Mouse (Mus musculus) heart, embryonic 11.5 days (tissue): ENCODE measurements around the gene Smagp. TPM values are rescaled to one million over a fixed set of nuclear protein-coding genes. Genes with fewer than 3 reads are reported as not detected.
A peak's percentile ranks its signal among the peaks of the same experiment; 100 is the strongest.

Source experiments
- ATAC-seq: fragments of 200-750 bp; cut with Nextera tagmentation; replicated peaks from 2 replicates; pipeline ENCODE4 v1.8.0; 2017; ENCODE audit warnings: moderate library complexity; ENCODE audit not compliant: insufficient number of reproducible peaks, low FRiP score, low TSS enrichment
- H3K27ac ChIP-seq: fragments of 300-500 bp; sonication (generic); 2 replicates; pipeline ENCODE4 v1.5.1; 2014; ENCODE audit warnings: mild to moderate bottlenecking, low read depth, low read length
- H3K27me3 ChIP-seq: fragments of 300-500 bp; sonication (generic); 2 replicates; pipeline ENCODE4 v1.6.1; 2014; ENCODE audit warnings: mild to moderate bottlenecking, low read length, mixed read lengths; ENCODE audit not compliant: control insufficient read depth, insufficient read depth
- H3K36me3 ChIP-seq: fragments of 300-500 bp; sonication (generic); 2 replicates; pipeline ENCODE4 v1.6.1; 2014; ENCODE audit warnings: mild to moderate bottlenecking, low read length, moderate library complexity, mixed read lengths; ENCODE audit not compliant: control insufficient read depth, insufficient read depth
- H3K4me1 ChIP-seq: fragments of 300-500 bp; sonication (generic); 2 replicates; pipeline ENCODE4 v1.6.1; 2014; ENCODE audit warnings: low read length; ENCODE audit not compliant: control insufficient read depth, insufficient read depth
- H3K4me2 ChIP-seq: fragments of 300-500 bp; sonication (generic); 2 replicates; pipeline ENCODE4 v1.6.1; 2014; ENCODE audit warnings: mild to moderate bottlenecking, moderate library complexity
- H3K4me3 ChIP-seq: fragments of 300-500 bp; sonication (generic); 2 replicates; pipeline ENCODE4 v1.5.1; 2014; ENCODE audit warnings: low read depth, low read length
- H3K9ac ChIP-seq: fragments of 300-500 bp; sonication (generic); 2 replicates; pipeline ENCODE4 v1.6.1; 2014; ENCODE audit warnings: mild to moderate bottlenecking, low read depth, low read length, moderate library complexity
- H3K9me3 ChIP-seq: fragments of 300-500 bp; sonication (generic); replicated peaks from 2 replicates; pipeline ENCODE4 v1.6.1; 2016; ENCODE audit warnings: low read length; ENCODE audit not compliant: control insufficient read depth
- WGBS: fragments of 180-500 bp; shearing (Covaris S2); extraction: QIAGEN DNeasy Blood & Tissue Kit; methylation state at CpG from one replicate; pipeline ENCODE4 v1.1.7; 2014; ENCODE audit not compliant: insufficient replicate concordance; 5-methylcytosine and 5-hydroxymethylcytosine counted together
- polyA plus RNA-seq: library from polyadenylated mRNA; unstranded; fragments of >200 nt; fragmentation: Nextera tagmentation; extraction: Ambion mirVana; gene quantifications from 2 replicates; pipeline ENCODE4 v1.2.1, GENCODE M21; 2014

The Smagp gene
- polyA plus RNA-seq, 1 experiment from 2014 or later, result 12.2 TPM

DNA sequence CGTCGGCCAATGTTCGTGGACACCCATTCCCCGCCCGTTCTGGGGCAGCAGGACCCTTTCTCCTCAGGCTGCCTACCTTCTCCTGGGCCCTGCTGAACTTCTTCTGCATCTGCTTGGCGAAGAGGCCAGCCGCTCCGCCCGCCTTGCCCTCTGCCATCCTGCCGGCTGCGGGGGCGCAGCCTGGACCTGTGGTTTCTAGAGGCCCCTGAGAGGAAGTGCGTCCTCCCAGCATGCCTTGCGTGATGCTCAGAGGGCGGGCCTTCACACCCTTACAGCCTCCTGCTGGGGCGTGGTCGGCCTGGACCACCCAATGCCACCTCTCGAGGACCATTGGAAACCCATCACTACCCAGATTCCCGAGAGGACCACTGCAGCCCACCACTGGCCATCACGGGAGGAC, 32.6 kb upstream of the Smagp start, which contains the start of gene Bin2:
TSS of gene Bin2 (minus strand) at position 217 of the 400 bp plus-strand sequence.
- no peak within 1 kb of the TSS for H3K4me3 ChIP-seq
- no peaks in the 10 kb centered on the region for H3K9me3 ChIP-seq
- 83% methylated on average over 20 of the region's 20 CpGs for WGBS
- H3K9ac ChIP-seq, result no peak within 1 kb of the TSS
- no peak within 1 kb of the TSS for H3K4me2 ChIP-seq
- H3K27me3 ChIP-seq, result no peaks in the 10 kb centered on the region
- peaks cover 23% of the 10 kb centered on the region for H3K4me1 ChIP-seq
- ATAC-seq, result no peak
- H3K27ac ChIP-seq, result no peak within 1 kb of the TSS
- H3K36me3 ChIP-seq, result no peaks in the 10 kb centered on the region

DNA sequence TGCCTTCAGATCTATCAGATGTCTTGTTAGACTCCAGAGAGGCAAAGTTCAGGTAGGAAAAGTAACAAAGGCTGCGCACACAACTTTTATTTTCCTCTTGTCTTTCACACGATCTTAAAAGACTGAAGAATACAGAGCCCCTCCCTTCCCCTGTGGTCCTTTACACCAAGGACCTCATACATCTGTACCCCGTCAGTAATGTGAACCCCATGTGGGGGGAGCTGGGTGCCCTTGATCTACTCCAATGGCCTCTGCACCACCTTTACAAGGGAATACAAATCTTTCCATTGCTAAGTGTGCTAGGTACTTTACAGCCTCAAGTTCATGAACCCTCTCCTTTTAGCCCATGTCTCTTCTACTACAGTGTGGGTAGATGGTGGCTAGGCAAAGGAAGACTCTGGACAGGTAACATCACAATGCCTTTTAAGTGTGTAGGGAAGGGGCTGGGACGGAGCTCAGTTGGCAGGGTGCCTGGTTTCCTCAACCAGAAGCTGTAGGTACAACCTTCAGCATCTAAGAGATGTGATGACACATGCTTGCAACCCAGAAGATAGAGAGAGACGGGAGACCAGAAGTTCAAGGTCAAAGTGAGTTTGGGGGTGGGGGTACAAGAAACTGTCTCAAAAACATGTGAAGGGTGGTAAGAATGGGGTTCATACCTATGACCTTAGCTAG, 31.3 kb upstream of the Smagp start:
- H3K9me3 ChIP-seq, result no peaks in the 10 kb centered on the region
- H3K4me3 ChIP-seq, result no peak overlapping the region
- H3K36me3 ChIP-seq, result no peaks in the 10 kb centered on the region
- ATAC-seq, result no peak
- H3K27me3 ChIP-seq, result no peaks in the 10 kb centered on the region; the same call in 1 of the 2 replicates
- no peak overlapping the region for H3K27ac ChIP-seq
- no peak overlapping the region for H3K4me2 ChIP-seq
- 65% methylated on average over 5 of the region's 5 CpGs for WGBS
- no peak overlapping the region for H3K9ac ChIP-seq
- H3K4me1 ChIP-seq, result peaks cover 11% of the 10 kb centered on the region; the same call in 1 of the 2 replicates

DNA sequence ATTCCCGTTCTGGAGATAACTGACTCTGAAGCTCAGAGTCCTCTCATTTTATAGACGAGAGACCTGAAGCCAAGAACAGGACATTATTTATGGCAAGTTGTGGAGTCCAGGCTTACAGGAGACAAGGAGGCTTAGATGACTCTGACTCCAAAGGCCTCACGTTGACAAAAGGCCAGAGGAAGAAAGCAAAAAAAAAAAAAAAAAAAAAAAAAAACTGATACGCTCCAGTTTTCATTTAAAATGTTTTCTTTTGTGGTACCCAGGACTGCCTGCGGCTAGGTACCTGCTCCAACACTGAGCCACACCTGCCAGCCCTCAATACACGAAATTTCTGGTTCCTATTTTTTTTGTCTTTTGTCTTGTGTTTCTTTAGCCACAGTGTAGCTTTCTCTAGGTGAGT, 30.7 kb upstream of the Smagp start:
- H3K27ac ChIP-seq, result no peak overlapping the region
- no peaks in the 10 kb centered on the region for H3K9me3 ChIP-seq
- H3K4me2 ChIP-seq, result no peak overlapping the region
- no peak for ATAC-seq
- WGBS, result 50% methylated on average over 6 of the region's 6 CpGs
- peaks cover 11% of the 10 kb centered on the region; the same call in 1 of the 2 replicates for H3K4me1 ChIP-seq
- no peak overlapping the region for H3K9ac ChIP-seq
- H3K27me3 ChIP-seq, result no peaks in the 10 kb centered on the region; the same call in 1 of the 2 replicates
- no peaks in the 10 kb centered on the region for H3K36me3 ChIP-seq
- no peak overlapping the region for H3K4me3 ChIP-seq

DNA sequence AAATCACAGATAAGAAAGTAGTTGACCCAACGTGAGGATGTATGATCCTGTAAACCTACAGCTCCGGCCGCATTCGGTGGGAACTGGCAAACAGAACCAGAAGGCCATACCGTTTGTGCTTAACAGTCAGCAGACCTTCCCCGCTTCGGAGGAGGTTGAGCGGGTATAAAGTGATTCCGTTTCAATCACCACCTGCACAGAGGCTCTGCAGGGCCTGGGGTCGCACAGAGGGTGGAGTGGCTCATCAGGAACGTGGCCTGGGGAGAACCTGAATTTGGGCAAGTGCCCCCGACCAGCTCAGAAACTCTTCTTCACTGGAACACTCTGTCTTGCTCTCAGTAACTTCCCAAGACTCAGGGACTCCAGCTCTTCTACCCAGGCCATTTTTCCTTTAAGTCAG, 30.1 kb upstream of the Smagp start:
- Histone ChIP-seq H3K27me3 (no peaks in the 10 kb centered on the region; the same call in 1 of the 2 replicates), H3K4me3 (no peak overlapping the region), H3K27ac (peak overlapping the region; percentile 32; the same call in 1 of the 2 replicates), H3K4me2 (peak overlapping the region; percentile 12; the same call in 1 of the 2 replicates), H3K36me3 (no peaks in the 10 kb centered on the region), H3K4me1 (peaks cover 11% of the 10 kb centered on the region; the same call in 1 of the 2 replicates), H3K9ac (no peak overlapping the region), H3K9me3 (no peaks in the 10 kb centered on the region)
- 10% methylated on average over 12 of the region's 12 CpGs for WGBS
- no peak for ATAC-seq

DNA sequence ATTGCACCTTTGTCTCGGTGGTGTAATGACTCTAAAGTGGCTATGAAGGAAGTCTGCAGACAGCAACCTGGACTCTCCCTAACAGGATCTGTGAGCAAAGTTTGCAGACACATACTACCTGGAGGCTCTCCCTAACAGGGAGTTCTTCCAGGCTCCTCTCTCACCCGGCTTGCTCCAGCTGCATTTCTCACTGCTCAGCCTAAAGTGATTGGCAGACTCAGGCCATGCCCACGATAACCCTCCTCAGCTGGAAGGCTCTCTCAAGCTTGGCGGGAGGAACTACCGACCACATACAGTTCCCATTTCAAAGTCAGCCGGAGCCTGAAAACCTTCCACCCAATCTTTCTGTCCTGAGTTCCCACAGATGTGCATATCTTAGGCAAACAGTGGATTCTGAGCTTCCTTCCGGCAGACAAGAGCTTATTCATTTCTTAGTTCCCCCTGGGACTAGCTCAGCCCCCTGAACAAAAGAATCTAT, 29.5 kb upstream of the Smagp start:
- H3K4me1 ChIP-seq, result peaks cover 11% of the 10 kb centered on the region; the same call in 1 of the 2 replicates
- H3K9me3 ChIP-seq, result no peaks in the 10 kb centered on the region
- ATAC-seq, result no peak
- 2% methylated on average over 7 of the region's 7 CpGs for WGBS
- H3K4me2 ChIP-seq, result peak overlapping the region; percentile 34
- H3K36me3 ChIP-seq, result no peaks in the 10 kb centered on the region
- no peaks in the 10 kb centered on the region; the same call in 1 of the 2 replicates for H3K27me3 ChIP-seq
- no peak overlapping the region for H3K9ac ChIP-seq
- H3K4me3 ChIP-seq, result no peak overlapping the region
- peak overlapping the region; percentile 32; the same call in 1 of the 2 replicates for H3K27ac ChIP-seq

DNA sequence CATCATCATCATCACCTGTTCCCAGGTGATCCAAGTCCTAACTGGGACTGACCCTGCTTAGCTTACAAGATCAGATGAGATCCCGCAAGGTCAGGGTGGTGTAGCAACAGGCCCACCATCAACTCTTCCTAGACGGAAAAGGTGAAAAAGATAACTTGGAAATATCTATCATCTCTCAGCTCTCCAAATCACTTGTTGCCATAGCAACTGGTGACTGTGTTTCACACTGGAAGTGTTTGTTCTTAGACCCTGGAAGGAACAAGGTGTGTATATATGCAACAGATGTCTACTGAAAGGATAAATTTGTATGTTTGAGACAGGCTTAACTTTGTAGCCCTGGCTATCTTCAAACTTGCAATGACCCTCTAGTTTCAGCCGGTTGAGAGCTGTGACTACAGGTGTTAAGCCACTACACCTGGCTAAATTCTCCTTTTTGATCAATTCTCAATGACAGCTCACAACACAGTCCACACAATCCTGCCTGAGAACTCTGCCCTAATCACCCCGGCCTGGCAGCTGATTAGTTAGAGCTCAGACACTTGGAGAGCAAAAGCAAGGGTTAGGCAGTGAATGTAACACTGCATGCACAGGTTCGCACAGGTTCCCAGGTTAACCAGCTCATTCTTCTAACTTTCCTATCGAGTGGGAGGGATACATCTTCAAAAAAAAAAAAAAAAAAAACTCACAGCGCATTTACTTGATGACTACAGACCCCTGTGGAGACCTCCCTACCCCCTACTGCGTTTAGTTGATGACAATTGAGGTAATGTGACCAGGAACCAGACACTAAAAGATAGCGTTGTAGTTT, 28.9 kb upstream of the Smagp start:
- peak overlapping the region; percentile 34; the same call in 1 of the 2 replicates for H3K4me2 ChIP-seq
- no peaks in the 10 kb centered on the region; the same call in 1 of the 2 replicates for H3K27me3 ChIP-seq
- H3K4me3 ChIP-seq, result no peak overlapping the region
- peaks cover 11% of the 10 kb centered on the region; the same call in 1 of the 2 replicates for H3K4me1 ChIP-seq
- H3K9ac ChIP-seq, result no peak overlapping the region
- H3K27ac ChIP-seq, result peak overlapping the region; percentile 32; the same call in 1 of the 2 replicates
- no peaks in the 10 kb centered on the region for H3K36me3 ChIP-seq
- no peak for ATAC-seq
- H3K9me3 ChIP-seq, result no peaks in the 10 kb centered on the region
- 29% methylated on average over 9 of the region's 9 CpGs for WGBS

DNA sequence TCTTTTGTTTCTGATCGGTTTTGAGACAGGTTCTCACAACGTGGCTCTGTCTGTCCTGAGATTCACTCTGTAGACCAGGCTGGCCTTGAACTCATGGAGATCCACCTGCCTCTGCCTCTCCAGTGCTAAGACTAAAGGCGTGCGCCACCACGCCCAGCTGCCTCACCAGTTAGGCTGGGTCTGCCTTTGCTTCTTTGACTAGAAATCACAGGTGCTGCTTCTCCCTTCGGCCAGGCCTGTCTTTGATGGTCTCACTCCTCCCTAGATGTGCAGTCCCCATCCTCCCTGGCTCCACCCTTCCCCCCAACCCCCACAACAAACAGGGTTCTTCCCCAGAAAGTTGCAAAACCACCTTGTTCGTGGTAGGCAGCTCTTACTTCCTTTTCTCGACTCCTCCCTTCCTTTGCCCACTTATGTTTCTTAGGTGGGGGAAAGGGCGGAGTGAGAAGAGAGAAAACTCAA, 28.1 kb upstream of the Smagp start:
- Histone ChIP-seq H3K9me3 (no peaks in the 10 kb centered on the region), H3K9ac (no peak overlapping the region), H3K4me3 (no peak overlapping the region), H3K36me3 (no peaks in the 10 kb centered on the region), H3K27me3 (no peaks in the 10 kb centered on the region; the same call in 1 of the 2 replicates), H3K4me2 (no peak overlapping the region), H3K27ac (no peak overlapping the region), H3K4me1 (peaks cover 11% of the 10 kb centered on the region; the same call in 1 of the 2 replicates)
- ATAC-seq, result no peak
- 76% methylated on average over 9 of the region's 9 CpGs for WGBS

DNA sequence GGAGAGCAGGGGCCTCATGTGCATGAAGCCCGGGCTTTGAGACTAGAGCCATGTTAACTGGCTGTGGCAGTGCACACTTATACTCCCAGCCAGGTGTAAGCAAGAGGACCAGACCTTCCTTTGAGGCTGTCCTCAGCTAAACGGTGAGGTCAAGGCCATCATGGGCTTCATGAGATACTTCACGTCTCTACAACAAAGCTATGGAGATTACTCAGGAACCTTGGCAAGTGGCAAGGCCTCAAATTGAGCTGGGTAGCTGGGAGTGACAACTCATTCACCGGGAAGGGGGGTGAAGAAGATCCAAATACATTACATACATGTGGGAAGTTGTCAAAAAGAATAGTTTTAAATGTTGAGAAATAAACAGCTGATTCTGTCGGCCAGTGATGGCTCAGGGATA, 24.1 kb upstream of the Smagp start:
- 82% methylated on average over 5 of the region's 5 CpGs for WGBS
- Histone ChIP-seq H3K9ac (no peak overlapping the region), H3K36me3 (no peaks in the 10 kb centered on the region), H3K9me3 (no peaks in the 10 kb centered on the region), H3K4me2 (no peak overlapping the region), H3K4me3 (no peak overlapping the region), H3K4me1 (0 out of 2 replicates have a peak, but pooled peaks cover 4% of the 10 kb centered on the region), H3K27me3 (no peaks in the 10 kb centered on the region; the same call in 1 of the 2 replicates), H3K27ac (no peak overlapping the region)
- ATAC-seq, result no peak
